12 mouse cellular contexts compared by ENCODE assay signal in genomic region chr17:6814656-6815055, GRCm38 (mm10). TPM values are rescaled to one million over a fixed set of nuclear protein-coding genes. Genes with fewer than 3 reads are reported as not detected.
A peak's percentile ranks its signal among the peaks of the same experiment; 100 is the strongest.
DNase-seq lines count a peak whose midpoint lies in the region; ATAC-seq and TF ChIP-seq lines count a peak whose summit lies in the region.
"Had no signal": no experiment of that assay in that cellular context is flagged by ENCODE, and none has a peak within 500 bp of the region (broad histone marks: within the 10 kb centered on the region; RNA-seq: fewer than 3 reads in every experiment).

No protein-coding gene starts in this region.

- H3K9me3 ChIP-seq in hindbrain, embryonic 10.5 days: no peaks in the 10 kb centered on the region
- H3K9me3 ChIP-seq in hindbrain, embryonic 16.5 days (ENCODE audit: control insufficient read depth, low read length): no peaks in the 10 kb centered on the region
- no peaks in the 10 kb centered on the region for H3K9me3 ChIP-seq in intestine, embryonic 16.5 days (ENCODE audit: control insufficient read depth, low read length)

- H3K79me2 ChIP-seq in liver, adult 2 months (ENCODE audit: control insufficient read depth, insufficient read depth, low read length): no peaks in the 10 kb centered on the region

- no peak for TF ChIP-seq POLR2A in liver, adult 2 months (IDR thresholded peaks at IDR 0.05; ENCODE audit: extremely low read depth, insufficient read depth, low read length)

- H3K27ac ChIP-seq in hindbrain, embryonic 10.5 days: peak overlapping the region; percentile 40; the same call in 1 of the 2 replicates
- no peak overlapping the region for H3K27ac ChIP-seq in hindbrain, embryonic 16.5 days (ENCODE audit: low read depth, low read length)
- peak overlapping the region; percentile 33 for H3K27ac ChIP-seq in intestine, embryonic 16.5 days (ENCODE audit: low read length)
- H3K27ac ChIP-seq in liver, adult 2 months (replicated peaks; ENCODE audit: insufficient read depth, low read depth, low read length): no peak overlapping the region
- H3K27ac ChIP-seq: macrophage had no signal

- H3K9ac ChIP-seq in hindbrain, embryonic 16.5 days (ENCODE audit: low read depth, low read length): no peak overlapping the region
- H3K9ac ChIP-seq in intestine, embryonic 16.5 days (ENCODE audit: low read depth, low read length): peak overlapping the region; percentile 39; the same call in 1 of the 2 replicates
- no peak overlapping the region for H3K9ac ChIP-seq in liver, adult 2 months (ENCODE audit: low read depth, low read length)

- no peaks in the 10 kb centered on the region for H3K27me3 ChIP-seq in hindbrain, embryonic 10.5 days (ENCODE audit: insufficient read depth, poor library complexity, severe bottlenecking)
- H3K27me3 ChIP-seq in hindbrain, embryonic 16.5 days (replicated peaks; ENCODE audit: control insufficient read depth, insufficient read depth, low read length): no peaks in the 10 kb centered on the region
- no peaks in the 10 kb centered on the region for H3K27me3 ChIP-seq in intestine, embryonic 16.5 days (replicated peaks; ENCODE audit: control insufficient read depth, insufficient read depth, low read length)
- H3K27me3 ChIP-seq in liver, adult 2 months (ENCODE audit: control insufficient read depth, insufficient read depth, low read length): no peaks in the 10 kb centered on the region

- H3K4me3 ChIP-seq in hindbrain, embryonic 10.5 days: no peak overlapping the region
- H3K4me3 ChIP-seq in hindbrain, embryonic 16.5 days (ENCODE audit: low read length): no peak overlapping the region
- H3K4me3 ChIP-seq in intestine, embryonic 16.5 days (ENCODE audit: low read length): no peak overlapping the region
- H3K4me3 ChIP-seq in liver, adult 2 months (ENCODE audit: insufficient read depth, low read depth, low read length): no peak overlapping the region

- no peak for DNase-seq in hindbrain, embryonic 10.5 days (ENCODE audit: low spot score)
- DNase-seq in liver, adult 2 months (ENCODE audit: extremely low read depth, low read depth, low spot score): peak; percentile 58
- no peak for DNase-seq in cerebellum, postnatal 25 days
- no peak for DNase-seq in gastrocnemius, postnatal 10 days
- DNase-seq in adrenal gland, adult 8-10 months: no peak
- DNase-seq: right cerebral cortex, postnatal 4 days; thymus, postnatal 25 days had no signal

- TF ChIP-seq CTCF in liver, adult 2 months (IDR thresholded peaks at IDR 0.05; ENCODE audit: low read depth, low read length): no peak

- WGBS in hindbrain, embryonic 10.5 days: 55% methylated on average over 4 of the region's 4 CpGs
- WGBS in hindbrain, embryonic 16.5 days: 41% methylated on average over 4 of the region's 4 CpGs
- WGBS in intestine, embryonic 16.5 days: 21% methylated on average over 4 of the region's 4 CpGs
- WGBS in liver, adult 2 months: 18% methylated on average over 4 of the region's 4 CpGs

- H3K4me1 ChIP-seq in hindbrain, embryonic 10.5 days (replicated peaks): peaks cover 20% of the 10 kb centered on the region
- H3K4me1 ChIP-seq in hindbrain, embryonic 16.5 days (ENCODE audit: control insufficient read depth, insufficient read depth, low read depth, low read length): no peaks in the 10 kb centered on the region; the same call in 1 of the 2 replicates
- H3K4me1 ChIP-seq in intestine, embryonic 16.5 days (ENCODE audit: control insufficient read depth, insufficient read depth, low read length): peaks cover 23% of the 10 kb centered on the region
- H3K4me1 ChIP-seq in liver, adult 2 months (ENCODE audit: control insufficient read depth, insufficient read depth, low read length): 0 out of 2 replicates have a peak, but pooled peaks cover 3% of the 10 kb centered on the region

- no peak for ATAC-seq in hindbrain, embryonic 16.5 days
- peak; percentile 16; the same call in 1 of the 2 replicates for ATAC-seq in intestine, embryonic 16.5 days
- ATAC-seq in megakaryocyte-erythroid progenitor cell, adult 5-6 weeks (replicated peaks; ENCODE audit: low FRiP score, low TSS enrichment, poor library complexity, severe bottlenecking): peak; percentile 82
- ATAC-seq: activated CD4-positive, CD25-positive, alpha-beta regulatory T cell, adult 4 months had no signal

- no peak overlapping the region for H3K4me2 ChIP-seq in hindbrain, embryonic 16.5 days (ENCODE audit: low read length)
- no peak overlapping the region for H3K4me2 ChIP-seq in intestine, embryonic 16.5 days (ENCODE audit: low read depth, low read length)

- no peaks in the 10 kb centered on the region for H3K36me3 ChIP-seq in hindbrain, embryonic 10.5 days
- no peaks in the 10 kb centered on the region for H3K36me3 ChIP-seq in hindbrain, embryonic 16.5 days (ENCODE audit: control insufficient read depth, insufficient read depth, low read length)
- no peaks in the 10 kb centered on the region for H3K36me3 ChIP-seq in intestine, embryonic 16.5 days (ENCODE audit: control insufficient read depth, insufficient read depth, low read length)
- no peaks in the 10 kb centered on the region for H3K36me3 ChIP-seq in liver, adult 2 months (ENCODE audit: control insufficient read depth, insufficient read depth, low read length)

RNA-seq across cellular contexts. Expression of gene Ezr, which starts 32.1 kb away (rescaled TPM):
- polyA plus RNA-seq in hindbrain, embryonic 10.5 days (2016; fragmentation: Nextera tagmentation; extraction: Ambion mirVana): 85.2 and 99.4 TPM in 2 replicates
- polyA plus RNA-seq in hindbrain, embryonic 16.5 days (2015; fragmentation: Nextera tagmentation; extraction: Ambion mirVana): 69.9 and 73.3 TPM in 2 replicates
- polyA plus RNA-seq in intestine, embryonic 16.5 days (2015; fragmentation: Nextera tagmentation; extraction: Ambion mirVana): 281 and 319 TPM in 2 replicates
- total RNA-seq in liver, adult 2 months (2014; rRNA removed): 3.1 and 3.2 TPM in 2 replicates
- polyA plus RNA-seq in liver, adult 2 months (2012; rRNA removed): 2.4 and 2.6 TPM in 2 replicates
- 82.2 and 85.0 TPM in 2 replicates for total RNA-seq in megakaryocyte-erythroid progenitor cell, adult 5-6 weeks (2014; fragmentation: Nextera tagmentation)
- total RNA-seq in megakaryocyte-erythroid progenitor cell, adult 5-6 weeks (2017): 161 and 203 TPM in 2 replicates
- total RNA-seq in gastrocnemius, postnatal 10 days (2021): 10 to 100 TPM; 24.0 to 24.9 TPM
- total RNA-seq in adrenal gland, adult 8-10 months (2022): 10 to 100 TPM; 18.8 to 34.8 (median 23.9) TPM

Comparison
In these comparisons a context has a peak if more than half of its experiments do, and no peak if none do; other contexts are left out.
1. H3K27ac ChIP-seq: peak in hindbrain, embryonic 10.5 days (single experiment) and intestine, embryonic 16.5 days (single experiment); none in hindbrain, embryonic 16.5 days (single experiment) and liver, adult 2 months (single experiment).